Mouse (Mus musculus): Measurements from ENCODE around the gene Timeless.
A peak's percentile ranks its signal among the peaks of the same experiment; 100 is the strongest.
"Not testable (repeated sequence)": the region's sequence is repeated elsewhere in the genome, so short reads cannot be mapped to it uniquely, and the experiment has no call there.

Gene Timeless

GRCm38 (mm10) chr10:128231697-128232419 is at the start of gene Timeless:
Gene Timeless, plus strand, starts transcription at chr10:128232065.
- DNase-seq (ENCODE audit: low read depth, low spot score): peak; percentile 90

- no peak for DNase-seq (ENCODE audit: low read depth, low spot score)
Measured at GRCm38 (mm10) chr10:128184296-128184695, 47.6 kb upstream of the Timeless start.

GRCm38 (mm10) chr10:128185277-128185940 is 46.5 kb upstream of the Timeless start:
- no peak for DNase-seq (ENCODE audit: low read depth, low spot score)

DNA sequence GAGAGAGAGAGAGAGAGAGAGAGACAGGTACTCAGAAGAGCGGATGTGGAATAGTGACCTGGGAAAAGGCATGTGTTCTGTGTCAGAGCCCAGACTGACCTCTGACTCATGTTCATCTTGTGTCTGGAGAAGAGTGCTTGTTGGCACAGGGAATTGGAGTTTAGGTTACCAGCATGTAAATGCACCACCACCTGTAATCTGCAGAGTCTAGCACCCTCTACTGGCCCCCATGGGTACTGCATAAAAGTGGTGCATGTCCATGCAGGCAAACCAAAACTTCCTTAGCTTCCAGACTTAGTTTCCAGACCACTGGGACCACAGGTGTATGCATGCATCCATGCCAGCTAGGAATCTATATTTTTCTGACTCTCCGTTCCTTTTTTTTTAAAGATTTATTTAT is 45.9 kb upstream of the Timeless start:
- DNase-seq (ENCODE audit: low read depth, low spot score): peak; percentile 84

GRCm38 (mm10) chr10:128187181-128187605 is 44.7 kb upstream of the Timeless start:
- DNase-seq (ENCODE audit: low read depth, low spot score): no peak

DNA sequence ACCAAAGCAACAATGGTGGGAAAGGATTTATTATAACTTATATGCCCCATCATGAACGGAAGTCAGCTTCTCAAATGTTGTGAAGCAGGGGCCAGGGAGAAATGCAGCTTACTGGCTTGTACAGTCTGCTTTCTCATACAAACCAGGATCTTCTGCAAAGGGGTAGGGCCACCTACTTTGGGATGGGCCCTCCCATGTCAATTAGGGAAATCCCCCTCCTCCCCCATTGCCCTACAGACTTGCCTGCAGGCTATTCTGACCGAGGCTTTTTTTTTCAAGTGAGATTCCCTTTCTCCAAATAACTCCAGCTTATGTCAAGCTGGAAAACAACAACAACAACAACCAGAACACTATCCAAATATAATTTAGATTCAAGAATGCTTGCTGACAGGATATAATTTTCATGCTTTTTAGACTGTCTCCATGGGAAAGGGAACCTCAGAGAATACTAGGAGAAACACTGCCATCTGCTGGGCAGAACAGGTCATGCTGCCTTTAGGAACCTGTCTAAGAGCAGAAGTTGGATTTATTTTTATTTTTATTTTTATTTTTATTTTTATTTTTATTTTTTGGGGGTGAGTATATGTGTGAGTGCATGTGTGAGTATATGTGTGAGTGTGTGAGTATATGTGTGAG is 43.5 kb upstream of the Timeless start:
- DNase-seq (ENCODE audit: low read depth, low spot score): peak; percentile 81

DNA sequence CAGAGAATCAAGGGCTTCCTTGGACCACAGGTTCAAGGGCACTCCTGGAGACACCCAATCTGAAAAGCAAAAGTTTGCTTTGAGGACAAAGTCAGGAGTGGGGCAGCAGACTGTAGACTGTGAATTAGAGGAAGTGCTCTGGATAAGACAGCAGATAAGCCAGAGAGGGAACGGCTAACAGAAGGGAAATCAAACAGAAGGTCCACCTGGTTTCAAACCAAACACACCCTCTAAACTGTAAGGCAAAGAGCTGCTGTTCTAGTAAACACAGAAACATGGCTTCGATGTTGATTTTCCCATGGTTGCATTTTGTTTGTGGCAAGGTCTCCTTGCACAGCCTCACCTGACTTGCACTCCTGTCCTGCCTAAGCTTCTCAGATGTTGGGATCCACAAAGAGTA is 40.4 kb upstream of the Timeless start:
- DNase-seq (ENCODE audit: low read depth, low spot score): no peak

- DNase-seq (ENCODE audit: low read depth, low spot score): not testable (repeated sequence)
Measured at GRCm38 (mm10) chr10:128192030-128192766, 39.7 kb upstream of the Timeless start.

- DNase-seq (ENCODE audit: low read depth, low spot score): no peak
Measured at GRCm38 (mm10) chr10:128193113-128193512, 38.8 kb upstream of the Timeless start.

DNA sequence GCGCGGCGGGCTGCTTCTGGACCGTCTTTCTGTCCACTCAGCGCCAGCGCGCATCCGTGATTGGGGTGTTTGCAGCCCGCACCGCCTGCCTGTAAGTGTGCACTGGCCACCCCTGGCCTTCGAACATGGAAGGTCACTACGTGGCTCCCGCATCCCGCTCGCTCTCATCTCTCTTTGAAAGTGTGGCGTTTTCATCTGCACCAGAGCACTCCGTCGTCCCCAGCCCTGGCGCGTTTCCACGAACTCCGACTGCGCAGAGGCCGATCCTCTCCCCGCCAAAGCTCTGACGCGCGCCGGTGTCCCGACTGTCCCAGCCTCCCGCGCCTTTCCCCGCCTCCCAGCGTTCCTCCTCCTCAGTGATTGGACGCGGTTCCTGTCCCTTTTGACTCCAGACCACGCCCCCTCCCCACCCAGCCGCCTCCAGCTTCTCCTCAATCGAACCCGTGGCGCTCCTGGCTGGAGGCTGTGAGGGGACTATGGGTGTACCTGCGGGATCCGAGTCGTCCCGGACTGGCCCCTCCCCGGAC is 37.8 kb upstream of the Timeless start, which contains the start of gene Gls2:
Gls2 (plus strand) TSS at position 434 of the 527 bp plus-strand sequence.
- peak; percentile 88 for DNase-seq (ENCODE audit: low read depth, low spot score)

DNA sequence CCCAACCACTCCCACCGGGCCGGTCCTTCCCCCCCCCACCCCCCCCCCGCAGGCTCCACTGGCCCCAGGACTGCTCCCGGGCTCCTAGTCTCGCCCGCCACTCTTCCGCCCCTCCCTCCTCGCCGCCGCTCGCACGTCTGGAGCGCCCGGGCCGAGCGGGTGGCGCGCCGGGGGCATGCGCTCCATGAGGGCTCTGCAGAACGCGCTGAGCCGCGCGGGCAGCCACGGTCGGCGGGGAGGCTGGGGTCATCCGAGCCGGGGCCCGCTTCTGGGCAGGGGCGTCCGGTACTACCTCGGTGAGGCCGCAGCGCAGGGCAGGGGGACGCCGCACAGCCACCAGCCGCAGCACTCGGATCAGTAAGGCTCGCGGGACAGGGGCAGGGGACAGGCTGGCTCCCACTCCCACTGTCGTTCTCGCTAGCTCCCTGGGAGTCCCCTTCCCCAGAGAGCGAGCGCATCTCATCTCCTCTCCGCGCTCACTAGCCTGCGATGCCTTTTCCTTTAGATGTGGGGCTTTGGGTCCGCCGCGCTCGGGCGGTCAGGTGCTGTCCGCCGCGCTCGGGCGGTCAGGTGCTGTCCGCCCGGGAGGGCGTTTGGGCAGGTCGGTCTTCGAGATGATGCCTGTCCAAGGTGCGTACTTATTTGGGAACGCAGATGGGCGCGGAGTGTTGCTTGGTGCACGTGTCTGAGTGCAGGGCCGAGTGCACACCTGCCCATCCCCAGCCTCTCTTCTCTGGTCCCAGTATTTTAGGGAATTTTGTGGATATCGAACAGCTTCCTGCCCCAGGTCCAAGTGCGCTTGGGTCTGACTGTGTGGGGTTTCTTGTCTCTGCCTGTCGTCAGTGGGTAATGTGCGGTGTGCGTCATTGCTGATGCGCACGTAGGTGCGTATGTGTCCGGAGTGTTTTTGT is 37.1 kb upstream of the Timeless start:
- DNase-seq (ENCODE audit: low read depth, low spot score): peak; percentile 63

GRCm38 (mm10) chr10:128201856-128202255 is 30.0 kb upstream of the Timeless start:
- DNase-seq (ENCODE audit: low read depth, low spot score): no peak

GRCm38 (mm10) chr10:128204941-128205340 is 26.9 kb upstream of the Timeless start:
- no peak for DNase-seq (ENCODE audit: low read depth, low spot score)

DNA sequence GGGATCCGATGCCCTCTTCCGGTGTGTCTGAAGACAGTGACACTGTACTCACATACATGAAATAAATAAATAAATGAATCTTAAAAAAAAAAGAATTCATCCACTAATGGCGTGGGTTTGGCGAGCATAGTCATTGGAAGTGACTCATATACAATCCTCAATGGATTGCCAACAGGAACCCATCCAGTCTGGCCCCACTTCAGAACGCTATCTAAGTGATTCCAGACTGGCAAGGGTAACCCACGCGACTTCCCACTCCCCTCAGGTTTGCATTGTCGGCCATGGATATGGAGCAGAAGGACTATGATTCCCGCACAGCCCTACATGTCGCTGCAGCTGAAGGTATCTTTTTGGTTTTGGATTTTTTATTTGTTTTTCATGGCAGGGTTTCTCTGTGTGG is 23.5 kb upstream of the Timeless start:
- DNase-seq (ENCODE audit: low read depth, low spot score): no peak

- DNase-seq (ENCODE audit: low read depth, low spot score): no peak
Measured at GRCm38 (mm10) chr10:128209311-128210009, 22.4 kb upstream of the Timeless start.

- no peak for DNase-seq (ENCODE audit: low read depth, low spot score)
Measured at GRCm38 (mm10) chr10:128210131-128210530, 21.7 kb upstream of the Timeless start.

DNA sequence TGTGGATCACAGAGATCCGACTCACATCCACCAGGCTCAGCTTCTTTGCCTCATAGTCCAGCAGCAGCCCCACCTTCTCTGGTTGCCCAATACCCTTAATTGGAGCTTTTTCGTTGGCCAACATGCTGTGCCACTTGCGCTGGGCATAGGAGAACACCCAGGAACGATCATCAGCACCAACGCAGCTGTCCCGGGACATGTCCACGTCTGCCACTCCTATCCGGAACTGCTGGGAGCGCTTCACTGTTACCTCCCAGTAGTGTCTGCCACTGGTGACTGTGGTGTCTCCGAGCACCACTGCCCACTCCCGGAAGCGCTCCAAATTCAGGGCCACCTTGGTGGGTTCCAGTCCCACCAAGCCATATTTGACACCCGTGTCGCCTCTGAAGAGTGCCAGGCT is 20.9 kb upstream of the Timeless start:
- DNase-seq (ENCODE audit: low read depth, low spot score): peak; percentile 25

GRCm38 (mm10) chr10:128211390-128212108 is 20.3 kb upstream of the Timeless start, which contains the start of gene Spryd4:
Gene Spryd4, minus strand, starts transcription at chr10:128211807.
- DNase-seq (ENCODE audit: low read depth, low spot score): peak; percentile 93

DNA sequence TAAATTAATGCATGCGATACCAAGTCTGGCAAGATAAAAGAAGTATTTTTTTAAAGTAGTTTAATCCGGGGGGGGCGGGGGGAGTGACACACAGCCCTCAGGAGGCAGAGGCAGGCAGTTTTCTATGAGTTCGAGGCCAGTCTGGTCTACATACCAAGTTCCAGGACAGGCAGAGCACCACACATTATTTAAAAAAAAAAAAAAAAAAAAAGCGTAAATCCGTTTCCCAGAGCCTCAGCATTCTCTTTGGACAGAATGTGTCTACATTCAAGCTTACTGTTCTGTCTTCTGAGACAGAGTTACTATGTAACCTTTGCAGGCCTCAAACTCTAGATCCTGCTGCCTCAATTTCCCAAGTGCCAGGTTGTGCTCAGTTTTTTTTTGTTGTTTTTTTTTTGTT is 19.7 kb upstream of the Timeless start:
- no peak for DNase-seq (ENCODE audit: low read depth, low spot score)
